Mouse (Mus musculus): ENCODE data around the gene Ppara. TPM values are rescaled to one million over a fixed set of nuclear protein-coding genes. Genes with fewer than 3 reads are reported as not detected.

Ppara gene
- polyA plus RNA-seq, 1 experiment from 2014 or later: 2.7 TPM

GRCm38 (mm10) chr15:85851656-85852392, 117.0 kb downstream of the Ppara start:
- DNase-seq: no peak
- no peak overlapping the region for H3K27ac ChIP-seq (ENCODE audit: low read depth)
- no peaks in the 10 kb centered on the region for H3K4me1 ChIP-seq (ENCODE audit: insufficient read depth)
- H3K36me3 ChIP-seq (ENCODE audit: insufficient read depth): no peaks in the 10 kb centered on the region
- WGBS: 71% methylated on average over 12 of the region's 12 CpGs
- no peak overlapping the region for H3K4me3 ChIP-seq (ENCODE audit: low read depth, low read length)
- no peak overlapping the region for H3K4me2 ChIP-seq
- no peaks in the 10 kb centered on the region for H3K9me3 ChIP-seq (ENCODE audit: low read depth, low read length)
- no peak overlapping the region for H3K9ac ChIP-seq
- no peak for TF ChIP-seq CTCF (IDR thresholded peaks at IDR 0.05; ENCODE audit: low read depth)
- H3K27me3 ChIP-seq (ENCODE audit: insufficient read depth, low read length): no peaks in the 10 kb centered on the region
- ATAC-seq (ENCODE audit: insufficient read depth): no peak

MicroRNAs within 50 kb of the gene (microRNA counts, 519-probe panel; counts per million panel counts)
- microRNA mmu-let-7b (5,034 counts per million, percentile 95 among the panel's probes with 10 or more counts), microRNA mmu-let-7c (5,316 counts per million, percentile 97 among the panel's probes with 10 or more counts)

Small RNA genes within 50 kb of the gene (microRNA-seq; reads per million reads assigned to microRNA genes)
- gene Mirlet7b (ENCODE audit: borderline number of aligned reads) (5,031 reads per million, percentile 88 among the genes with 10 or more reads in this experiment), gene Mirlet7c-2 (ENCODE audit: borderline number of aligned reads) (117 reads per million, percentile 52 among the genes with 10 or more reads in this experiment)

Other genes with a start within 250 kb of the Ppara start
- gene 7530416G11Rik, start 231.8 kb upstream of the Ppara start, polyA plus RNA-seq (2014; fragmentation: Nextera tagmentation; extraction: Ambion mirVana): not detected in 2 replicates
- gene Wnt7b, start 152.5 kb upstream of the Ppara start, polyA plus RNA-seq (2014; fragmentation: Nextera tagmentation; extraction: Ambion mirVana): 65.7 and 77.0 TPM in 2 replicates
- gene Cdpf1, start 76.7 kb downstream of the Ppara start, polyA plus RNA-seq (2014; fragmentation: Nextera tagmentation; extraction: Ambion mirVana): 26.8 and 31.2 TPM in 2 replicates
- gene Pkdrej, start 86.8 kb downstream of the Ppara start, polyA plus RNA-seq (2014; fragmentation: Nextera tagmentation; extraction: Ambion mirVana): 0.20 and 0.24 TPM in 2 replicates
- 3.4 and 4.1 TPM in 2 replicates for gene Ttc38, start 97.3 kb downstream of the Ppara start, polyA plus RNA-seq (2014; fragmentation: Nextera tagmentation; extraction: Ambion mirVana)
- gene Gtse1, start 124.8 kb downstream of the Ppara start, polyA plus RNA-seq (2014; fragmentation: Nextera tagmentation; extraction: Ambion mirVana): 35.4 and 36.2 TPM in 2 replicates
- gene Trmu, start 144.3 kb downstream of the Ppara start, polyA plus RNA-seq (2014; fragmentation: Nextera tagmentation; extraction: Ambion mirVana): 30.2 and 36.9 TPM in 2 replicates

Data from lung, embryonic 14.5 days (tissue).